Mouse (Mus musculus) frontal cortex, postnatal 14 days (tissue): Measurements from ENCODE around the gene Ngrn.

Source experiments
- DNase-seq, 2 experiments: peaks; one replicate each; pipeline ENCODE4 v3.0.0; 2022; ENCODE audit warnings: low spot score in 2 of 2

Gene Ngrn

DNA sequence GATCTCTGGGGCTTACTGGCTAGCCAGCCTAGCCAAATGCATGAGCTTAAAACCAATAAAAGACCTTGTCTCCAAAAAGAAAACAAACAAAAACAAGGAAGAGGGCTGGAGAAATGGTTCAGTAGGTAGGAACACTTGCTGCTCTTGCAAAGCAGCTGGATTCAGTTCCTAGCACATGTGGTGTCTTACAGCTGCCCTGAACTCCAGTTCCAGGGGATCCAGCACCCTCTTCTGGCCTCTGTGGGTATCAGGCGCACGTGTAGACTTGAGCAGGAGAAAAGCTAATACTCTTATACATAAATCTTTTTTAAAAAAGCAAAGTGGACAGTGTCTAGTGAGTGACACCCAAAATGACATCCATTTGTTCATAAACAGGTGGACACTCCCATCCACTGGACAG is 40.5 kb downstream of the Ngrn start:
- DNase-seq: no peak

DNA sequence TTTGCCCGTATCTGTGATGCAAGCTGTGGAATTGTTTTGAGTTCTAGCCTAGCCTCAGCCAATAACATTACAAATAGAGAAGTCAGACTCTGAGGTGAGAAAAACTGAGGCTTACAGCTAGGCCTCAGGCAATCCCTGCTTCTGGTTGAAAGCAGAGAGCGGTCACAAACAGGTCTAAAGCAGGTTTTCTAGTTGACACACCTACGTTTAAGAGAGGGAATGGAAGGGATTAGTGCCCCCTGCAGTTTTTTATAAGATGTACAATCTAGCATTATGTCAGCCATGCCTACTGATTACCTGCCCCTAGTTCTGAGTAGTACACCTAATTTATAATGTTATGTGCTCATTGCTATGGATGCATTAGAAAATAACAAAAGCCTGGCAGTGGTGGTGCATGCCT is 46.8 kb downstream of the Ngrn start:
- DNase-seq: no peak

DNA sequence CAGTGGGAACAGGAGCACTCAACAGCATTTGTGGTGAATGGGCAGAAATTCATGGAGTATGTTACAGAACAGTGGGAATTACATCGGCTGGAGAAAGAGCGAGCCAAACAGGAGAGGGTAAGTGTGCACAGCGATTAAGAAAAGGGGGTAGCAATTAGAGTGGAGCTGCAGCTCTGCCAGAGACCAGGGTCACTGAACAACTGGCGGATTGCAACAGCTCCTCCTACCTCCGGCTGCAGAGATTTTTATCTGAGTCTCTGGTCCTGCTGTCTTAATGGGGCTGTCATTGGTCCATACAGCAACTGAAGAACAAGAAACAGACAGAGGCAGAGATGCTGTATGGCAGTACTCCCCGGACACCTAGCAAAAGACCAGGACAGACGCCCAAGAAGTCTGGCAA is 49.8 kb downstream of the Ngrn start:
- DNase-seq: no peak
